In genomic region chr2:168626385-168626784, GRCm38 (mm10) we compare ENCODE assay signal across 13 mouse cellular contexts. TPM values are rescaled to one million over a fixed set of nuclear protein-coding genes. Genes with fewer than 3 reads are reported as not detected.
DNase-seq lines count a peak whose midpoint lies in the region; ATAC-seq lines count a peak whose summit lies in the region.
"Had no signal": no experiment of that assay in that cellular context is flagged by ENCODE, and none has a peak within 500 bp of the region (broad histone marks: within the 10 kb centered on the region; RNA-seq: fewer than 3 reads in every experiment).

No protein-coding gene starts in this region.

- H3K9ac ChIP-seq in forebrain, embryonic 16.5 days (replicated peaks; ENCODE audit: low read depth, low read length), result no peak overlapping the region
- H3K9ac ChIP-seq: limb, embryonic 13.5 days had no signal

- WGBS in forebrain, embryonic 16.5 days, result 15% methylated on average over 9 of the region's 9 CpGs
- WGBS in midbrain, embryonic 10.5 days, result 81% methylated on average over 9 of the region's 9 CpGs

- no peak overlapping the region for H3K4me3 ChIP-seq in forebrain, embryonic 16.5 days (replicated peaks; ENCODE audit: low read length)
- no peak overlapping the region for H3K4me3 ChIP-seq in midbrain, embryonic 10.5 days
- H3K4me3 ChIP-seq: limb, embryonic 13.5 days had no signal

- ATAC-seq in frontal cortex, adult (ENCODE audit: low TSS enrichment), result peak; percentile 69
- ATAC-seq in forebrain, embryonic 16.5 days, result peak; percentile 85

- 0 out of 2 replicates have a peak, but pooled peaks cover 6% of the 10 kb centered on the region for H3K9me3 ChIP-seq in forebrain, embryonic 16.5 days (ENCODE audit: control insufficient read depth, low read length)
- peaks cover 7% of the 10 kb centered on the region for H3K9me3 ChIP-seq in midbrain, embryonic 10.5 days (replicated peaks)

- no peak for DNase-seq in frontal cortex, postnatal 36 days (ENCODE audit: low spot score in 2 of 2)
- DNase-seq in midbrain, embryonic 10.5 days (ENCODE audit: low spot score), result no peak
- no peak for DNase-seq in gastrocnemius, postnatal 10 days
- DNase-seq in heart, postnatal 14 days, result no peak
- DNase-seq in embryo, embryonic 10.5 days (ENCODE audit: low spot score), result no peak
- DNase-seq in embryo, embryonic 9.5 days (ENCODE audit: extremely low spot score), result no peak
- DNase-seq: cerebellum, postnatal 25 days; heart, adult 18-20 months; heart, postnatal 36 days; lung, adult 18-20 months had no signal

- H3K36me3 ChIP-seq in forebrain, embryonic 16.5 days (ENCODE audit: control insufficient read depth, insufficient read depth), result no peaks in the 10 kb centered on the region
- H3K36me3 ChIP-seq in midbrain, embryonic 10.5 days, result no peaks in the 10 kb centered on the region

- intact Hi-C loops in heart, postnatal 14 days (cut with DNase I), result loop anchor here (5.0 kb wide), 1 partner anchor 34 kb away; no protein-coding TSS in a partner anchor

- H3K27me3 ChIP-seq in forebrain, embryonic 16.5 days (replicated peaks; ENCODE audit: control insufficient read depth, insufficient read depth, low read length), result no peaks in the 10 kb centered on the region
- no peaks in the 10 kb centered on the region for H3K27me3 ChIP-seq in midbrain, embryonic 10.5 days (ENCODE audit: low read depth, poor library complexity, severe bottlenecking)

- no peak overlapping the region for H3K4me2 ChIP-seq in forebrain, embryonic 16.5 days (ENCODE audit: low read length)
- H3K4me2 ChIP-seq: limb, embryonic 13.5 days had no signal

- peaks cover 18% of the 10 kb centered on the region for H3K4me1 ChIP-seq in forebrain, embryonic 16.5 days (replicated peaks; ENCODE audit: control insufficient read depth, insufficient read depth, low read length)
- peaks cover 19% of the 10 kb centered on the region for H3K4me1 ChIP-seq in midbrain, embryonic 10.5 days

- peak overlapping the region; percentile 69 for H3K27ac ChIP-seq in forebrain, embryonic 16.5 days (ENCODE audit: low read length)
- H3K27ac ChIP-seq in midbrain, embryonic 10.5 days (replicated peaks), result peak overlapping the region; percentile 69; the same call in 1 of the 2 replicates
- H3K27ac ChIP-seq: limb, embryonic 13.5 days had no signal

RNA-seq across cellular contexts. Expression of gene Nfatc2, which starts 24.9 kb away (rescaled TPM):
- polyA plus RNA-seq in forebrain, embryonic 16.5 days (2015; fragmentation: Nextera tagmentation; extraction: Ambion mirVana), result 1.8 and 2.0 TPM in 2 replicates
- polyA plus RNA-seq in midbrain, embryonic 10.5 days (2016; fragmentation: Nextera tagmentation; extraction: Ambion mirVana), result 0.54 and 0.61 TPM in 2 replicates
- total RNA-seq in gastrocnemius, postnatal 10 days (2021), result 10 to 100 TPM in 1 of 2 experiments, 1 to 10 TPM in 1; 8.2 to 12.7 TPM
- 10 to 100 TPM; 15.9 to 17.8 TPM for total RNA-seq in heart, postnatal 14 days (2021)
